8 mouse cellular contexts compared by ENCODE assay signal in genomic region chr1:134059739-134060695, GRCm38 (mm10). TPM values are rescaled to one million over a fixed set of nuclear protein-coding genes. Genes with fewer than 3 reads are reported as not detected.
A peak's percentile ranks its signal among the peaks of the same experiment; 100 is the strongest.
DNase-seq lines count a peak whose midpoint lies in the region; ATAC-seq lines count a peak whose summit lies in the region.

No protein-coding gene starts in this region.

- H3K36me3 ChIP-seq in lung, embryonic 15.5 days = no peaks in the 10 kb centered on the region
- no peaks in the 10 kb centered on the region for H3K36me3 ChIP-seq in embryonic facial prominence, embryonic 14.5 days (ENCODE audit: control insufficient read depth, insufficient read depth, low read length)
- no peaks in the 10 kb centered on the region for H3K36me3 ChIP-seq in limb, embryonic 10.5 days
- H3K36me3 ChIP-seq in neural tube, embryonic 12.5 days = no peaks in the 10 kb centered on the region

- DNase-seq in lung, postnatal 4 days = no peak
- DNase-seq in embryonic facial prominence, embryonic 14.5 days (ENCODE audit: low spot score) = no peak
- DNase-seq in limb, embryonic 10.5 days (ENCODE audit: low spot score) = no peak
- no peak for DNase-seq in layer of hippocampus, postnatal 10 days (ENCODE audit: low spot score in 2 of 2)
- no peak for DNase-seq in gastrocnemius, postnatal 10 days
- no peak for DNase-seq in right cerebral cortex, postnatal 14 days

- 54% methylated on average over 16 of the region's 16 CpGs for WGBS in lung, embryonic 15.5 days
- 68% methylated on average over 16 of the region's 16 CpGs for whole genome bisulfite sequencing in embryonic facial prominence, embryonic 14.5 days
- WGBS in limb, embryonic 10.5 days = 76% methylated on average over 16 of the region's 16 CpGs
- 78% methylated on average over 16 of the region's 16 CpGs for WGBS in neural tube, embryonic 12.5 days

- H3K27ac ChIP-seq in lung, embryonic 15.5 days = peak overlapping the region; percentile 99
- peak overlapping the region; percentile 98 for H3K27ac ChIP-seq in embryonic facial prominence, embryonic 14.5 days (replicated peaks; ENCODE audit: low read depth, low read length)
- peak overlapping the region; percentile 96 for H3K27ac ChIP-seq in limb, embryonic 10.5 days
- H3K27ac ChIP-seq in neural tube, embryonic 12.5 days = peak overlapping the region; percentile 95

- peak overlapping the region; percentile 30 for H3K9ac ChIP-seq in lung, embryonic 15.5 days
- peak overlapping the region; percentile 67 for H3K9ac ChIP-seq in embryonic facial prominence, embryonic 14.5 days (ENCODE audit: low read depth, low read length)
- no peak overlapping the region; the same call in 1 of the 2 replicates for H3K9ac ChIP-seq in neural tube, embryonic 12.5 days

- H3K27me3 ChIP-seq in lung, embryonic 15.5 days = no peaks in the 10 kb centered on the region
- no peaks in the 10 kb centered on the region for H3K27me3 ChIP-seq in embryonic facial prominence, embryonic 14.5 days (replicated peaks; ENCODE audit: control insufficient read depth, insufficient read depth, low read length)
- peaks cover 9% of the 10 kb centered on the region for H3K27me3 ChIP-seq in limb, embryonic 10.5 days (ENCODE audit: low read depth, poor library complexity, severe bottlenecking)
- no peaks in the 10 kb centered on the region for H3K27me3 ChIP-seq in neural tube, embryonic 12.5 days (replicated peaks)

- peaks cover 75% of the 10 kb centered on the region for H3K4me1 ChIP-seq in lung, embryonic 15.5 days
- peaks cover 50% of the 10 kb centered on the region for H3K4me1 ChIP-seq in embryonic facial prominence, embryonic 14.5 days (ENCODE audit: control insufficient read depth, insufficient read depth, low read length)
- peaks cover 58% of the 10 kb centered on the region for H3K4me1 ChIP-seq in limb, embryonic 10.5 days
- H3K4me1 ChIP-seq in neural tube, embryonic 12.5 days = peaks cover 59% of the 10 kb centered on the region

- H3K4me2 ChIP-seq in lung, embryonic 15.5 days = peak overlapping the region; percentile 70
- H3K4me2 ChIP-seq in embryonic facial prominence, embryonic 14.5 days (ENCODE audit: low read depth, low read length) = peak overlapping the region; percentile 81
- peak overlapping the region; percentile 70 for H3K4me2 ChIP-seq in neural tube, embryonic 12.5 days (replicated peaks)

- ATAC-seq in lung, embryonic 15.5 days (ENCODE audit: borderline replicate concordance, extremely low read depth, low FRiP score, low TSS enrichment) = no peak
- ATAC-seq in embryonic facial prominence, embryonic 14.5 days (ENCODE audit: low read depth) = no peak
- ATAC-seq in neural tube, embryonic 12.5 days (ENCODE audit: low FRiP score, low read depth) = no peak

- no peaks in the 10 kb centered on the region for H3K9me3 ChIP-seq in lung, embryonic 15.5 days
- H3K9me3 ChIP-seq in embryonic facial prominence, embryonic 14.5 days (ENCODE audit: control insufficient read depth, low read length) = no peaks in the 10 kb centered on the region
- no peaks in the 10 kb centered on the region for H3K9me3 ChIP-seq in limb, embryonic 10.5 days (replicated peaks)
- no peaks in the 10 kb centered on the region for H3K9me3 ChIP-seq in neural tube, embryonic 12.5 days

- peak overlapping the region; percentile 33 for H3K4me3 ChIP-seq in lung, embryonic 15.5 days
- peak overlapping the region; percentile 38 for H3K4me3 ChIP-seq in embryonic facial prominence, embryonic 14.5 days (ENCODE audit: low read depth, low read length)
- peak overlapping the region; percentile 51 for H3K4me3 ChIP-seq in limb, embryonic 10.5 days
- peak overlapping the region; percentile 28; the same call in 1 of the 2 replicates for H3K4me3 ChIP-seq in neural tube, embryonic 12.5 days

RNA-seq across cellular contexts. Expression of gene Btg2, which starts 18.9 kb away (rescaled TPM):
- polyA plus RNA-seq in lung, embryonic 15.5 days (2015; fragmentation: Nextera tagmentation; extraction: Ambion mirVana) = 111 and 115 TPM in 2 replicates
- polyA plus RNA-seq in embryonic facial prominence, embryonic 14.5 days (2014; fragmentation: Nextera tagmentation; extraction: Ambion mirVana) = 37.9 and 41.3 TPM in 2 replicates
- 10.1 and 17.7 TPM in 2 replicates for polyA plus RNA-seq in limb, embryonic 10.5 days (2016; fragmentation: Nextera tagmentation; extraction: Ambion mirVana)
- 114 and 120 TPM in 2 replicates for polyA plus RNA-seq in neural tube, embryonic 12.5 days (2016; fragmentation: Nextera tagmentation; extraction: Ambion mirVana)
- 10 to 100 TPM; 13.1 to 14.3 TPM for total RNA-seq in layer of hippocampus, postnatal 10 days (2021)
- total RNA-seq in gastrocnemius, postnatal 10 days (2021) = 10 to 100 TPM; 25.0 to 30.4 TPM

RNA-seq across cellular contexts. Expression of gene Fmod, which starts 23.0 kb away (rescaled TPM):
- 193 and 195 TPM in 2 replicates for polyA plus RNA-seq in lung, embryonic 15.5 days (2015; fragmentation: Nextera tagmentation; extraction: Ambion mirVana)
- 40.8 and 44.2 TPM in 2 replicates for polyA plus RNA-seq in embryonic facial prominence, embryonic 14.5 days (2014; fragmentation: Nextera tagmentation; extraction: Ambion mirVana)
- 2.4 and 2.5 TPM in 2 replicates for polyA plus RNA-seq in limb, embryonic 10.5 days (2016; fragmentation: Nextera tagmentation; extraction: Ambion mirVana)
- polyA plus RNA-seq in neural tube, embryonic 12.5 days (2016; fragmentation: Nextera tagmentation; extraction: Ambion mirVana) = 16.8 and 20.5 TPM in 2 replicates
- total RNA-seq in layer of hippocampus, postnatal 10 days (2021) = 1 to 10 TPM; 5.3 to 9.5 TPM
- 100 to 1,000 TPM; 214 to 221 TPM for total RNA-seq in gastrocnemius, postnatal 10 days (2021)

RNA-seq across cellular contexts. Expression of gene Chit1, which starts 51.0 kb away (rescaled TPM):
- polyA plus RNA-seq in lung, embryonic 15.5 days (2015; fragmentation: Nextera tagmentation; extraction: Ambion mirVana) = 0.19 and 0.35 TPM in 2 replicates
- 0.18 and 0.43 TPM in 2 replicates for polyA plus RNA-seq in embryonic facial prominence, embryonic 14.5 days (2014; fragmentation: Nextera tagmentation; extraction: Ambion mirVana)
- not detected in 2 replicates for polyA plus RNA-seq in limb, embryonic 10.5 days (2016; fragmentation: Nextera tagmentation; extraction: Ambion mirVana)
- polyA plus RNA-seq in neural tube, embryonic 12.5 days (2016; fragmentation: Nextera tagmentation; extraction: Ambion mirVana) = 0.15 and 0.38 TPM in 2 replicates
- under 1 TPM; 0.51 to 0.53 TPM for total RNA-seq in layer of hippocampus, postnatal 10 days (2021)
- under 1 TPM in 1 of 2 experiments, not detected in 1; 0.16 TPM for total RNA-seq in gastrocnemius, postnatal 10 days (2021)
